Mouse (Mus musculus) gastrocnemius, postnatal 25 days (tissue): ENCODE measurements around the gene Plcb1. TPM values are rescaled to one million over a fixed set of nuclear protein-coding genes. Genes with fewer than 3 reads are reported as not detected.

Experiments
- DNase-seq: peaks from one replicate; pipeline ENCODE4 v3.0.0; 2022
- total RNA-seq, 2 experiments: library from RNA; stranded (reverse); gene quantifications; 1 replicate in 1 of 2; 2 replicates in 1 of 2; pipeline ENCODE4 v1.2.3; 2021

The Plcb1 gene
- total RNA-seq, 2 experiments from 2014 or later: 1.5 to 1.8 TPM

- DNase-seq: no peak
These were observed 128.3 kb downstream of the Plcb1 start for GRCm38 (mm10) chr2:134914091-134914550.

GRCm38 (mm10) chr2:134915035-134915434 is 129.2 kb downstream of the Plcb1 start:
- no peak for DNase-seq

GRCm38 (mm10) chr2:134920611-134921280 is 134.9 kb downstream of the Plcb1 start:
- no peak for DNase-seq

- no peak for DNase-seq
These were observed 136.9 kb downstream of the Plcb1 start for GRCm38 (mm10) chr2:134922636-134923375.

GRCm38 (mm10) chr2:134924143-134924655 is 138.3 kb downstream of the Plcb1 start:
- DNase-seq: no peak

- no peak for DNase-seq
These were observed 140.4 kb downstream of the Plcb1 start for GRCm38 (mm10) chr2:134926266-134926665.

- no peak for DNase-seq
These were observed 141.2 kb downstream of the Plcb1 start for GRCm38 (mm10) chr2:134927072-134927471.

- DNase-seq: no peak
These were observed 143.6 kb downstream of the Plcb1 start for GRCm38 (mm10) chr2:134929452-134929851.

- DNase-seq: no peak
These were observed 145.1 kb downstream of the Plcb1 start for GRCm38 (mm10) chr2:134930961-134931360.

- DNase-seq: no peak
These were observed 146.0 kb downstream of the Plcb1 start for GRCm38 (mm10) chr2:134931756-134932421.

- DNase-seq: no peak
These were observed 149.6 kb downstream of the Plcb1 start for GRCm38 (mm10) chr2:134935469-134935868.

- no peak for DNase-seq
These were observed 150.2 kb downstream of the Plcb1 start for GRCm38 (mm10) chr2:134935970-134936649.

GRCm38 (mm10) chr2:134937666-134938065 is 151.8 kb downstream of the Plcb1 start:
- DNase-seq: no peak

- DNase-seq: no peak
These were observed 156.2 kb downstream of the Plcb1 start for GRCm38 (mm10) chr2:134942039-134942438.

GRCm38 (mm10) chr2:134942919-134943318 is 157.1 kb downstream of the Plcb1 start:
- DNase-seq: no peak

GRCm38 (mm10) chr2:134946331-134946730 is 160.5 kb downstream of the Plcb1 start:
- DNase-seq: no peak

GRCm38 (mm10) chr2:134946911-134947310 is 161.0 kb downstream of the Plcb1 start:
- DNase-seq: peak; percentile 18

- no peak for DNase-seq
These were observed 166.2 kb downstream of the Plcb1 start for GRCm38 (mm10) chr2:134952088-134952487.

GRCm38 (mm10) chr2:134956436-134956835 is 170.6 kb downstream of the Plcb1 start:
- no peak for DNase-seq

GRCm38 (mm10) chr2:134966131-134966530 is 180.3 kb downstream of the Plcb1 start:
- DNase-seq: no peak

GRCm38 (mm10) chr2:134968380-134968779 is 182.5 kb downstream of the Plcb1 start:
- no peak for DNase-seq

GRCm38 (mm10) chr2:134972376-134972775 is 186.5 kb downstream of the Plcb1 start:
- no peak for DNase-seq
